In the genomic region with DNA sequence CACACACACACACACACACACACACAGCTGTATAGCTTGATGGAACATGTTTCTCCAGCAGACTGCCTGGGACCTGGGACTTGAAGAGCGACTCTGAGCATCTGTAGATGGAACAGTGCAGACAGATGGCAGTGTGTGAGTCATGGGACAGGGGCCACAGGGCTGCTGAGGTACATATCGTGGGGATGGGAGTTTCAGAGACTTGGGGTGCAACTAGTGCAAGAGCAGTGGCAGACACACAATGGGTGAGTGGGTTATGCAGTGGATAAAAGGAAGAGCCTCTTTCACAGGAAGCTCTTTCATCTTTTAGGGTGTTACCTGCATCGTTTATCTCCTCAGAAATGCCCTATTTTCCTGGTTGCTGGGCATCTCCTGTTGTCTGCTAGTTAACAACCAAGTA, we compare ENCODE assay signal across 29 mouse cellular contexts. TPM values are rescaled to one million over a fixed set of nuclear protein-coding genes. Genes with fewer than 3 reads are reported as not detected.
DNase-seq lines count a peak whose midpoint lies in the region; ATAC-seq and TF ChIP-seq lines count a peak whose summit lies in the region.
"Had no signal": no experiment of that assay in that cellular context is flagged by ENCODE, and none has a peak within 500 bp of the region (broad histone marks: within the 10 kb centered on the region; RNA-seq: fewer than 3 reads in every experiment).

No protein-coding gene starts in this region.

- TF ChIP-seq POLR2A in CH12.LX (IDR thresholded peaks at IDR 0.05; ENCODE audit: low read depth, low read length), result no peak
- no peak for TF ChIP-seq POLR2A in cerebellum, adult 2 months (IDR thresholded peaks at IDR 0.05; ENCODE audit: borderline replicate concordance, insufficient read depth, low read length)

- TF ChIP-seq CTCF in CH12.LX (conservative IDR thresholded peaks at IDR 0.05 in 1 of 2, IDR thresholded peaks at IDR 0.05 in 1 of 2; ENCODE audit: low read depth in 2 of 2, low read length in 2 of 2), result no peak
- no peak for TF ChIP-seq CTCF in cerebellum, adult 2 months (IDR thresholded peaks at IDR 0.05; ENCODE audit: borderline replicate concordance, insufficient read depth, low read depth, low read length)

- H3K27ac ChIP-seq in CH12.LX (ENCODE audit: insufficient read depth, low read depth), result 0 out of 2 replicates have a peak overlapping the region, but pooled peaks have one; percentile 2
- no peak overlapping the region for H3K27ac ChIP-seq in cerebellum, adult 2 months (ENCODE audit: insufficient read depth, low read length)
- H3K27ac ChIP-seq: embryonic facial prominence, embryonic 10.5 days; embryonic facial prominence, embryonic 15.5 days; forebrain, embryonic 12.5 days; heart, embryonic 15.5 days; hindbrain, embryonic 12.5 days; hindbrain, postnatal 0 days; limb, embryonic 13.5 days; lung, embryonic 15.5 days; midbrain, embryonic 13.5 days; stomach, embryonic 15.5 days had no signal

- ATAC-seq in inflammation-experienced regulatory T-cells, adult 6 months, result peak; percentile 53
- ATAC-seq in megakaryocyte, adult 5-6 weeks (ENCODE audit: poor library complexity, severe bottlenecking), result no peak
- ATAC-seq: forebrain, postnatal 0 days; hindbrain, postnatal 0 days; intestine, postnatal 0 days; midbrain, embryonic 13.5 days had no signal

- H3K9me3 ChIP-seq in CH12.LX (replicated peaks; ENCODE audit: low read length), result no peaks in the 10 kb centered on the region
- H3K9me3 ChIP-seq: embryonic facial prominence, embryonic 10.5 days; embryonic facial prominence, embryonic 15.5 days; forebrain, embryonic 12.5 days; heart, embryonic 15.5 days; hindbrain, embryonic 12.5 days; limb, embryonic 13.5 days; lung, embryonic 15.5 days; megakaryocyte, embryonic 14.5 days; midbrain, embryonic 13.5 days; stomach, embryonic 15.5 days had no signal

- H3K27me3 ChIP-seq in CH12.LX (replicated peaks), result no peaks in the 10 kb centered on the region
- H3K27me3 ChIP-seq in cerebellum, adult 2 months (ENCODE audit: control insufficient read depth, insufficient read depth, low read length), result no peaks in the 10 kb centered on the region
- H3K27me3 ChIP-seq: embryonic facial prominence, embryonic 15.5 days; forebrain, embryonic 12.5 days; heart, embryonic 15.5 days; hindbrain, embryonic 12.5 days; limb, embryonic 13.5 days; lung, embryonic 15.5 days; megakaryocyte, embryonic 14.5 days; midbrain, embryonic 13.5 days; stomach, embryonic 15.5 days had no signal

- H3K4me3 ChIP-seq in CH12.LX (replicated peaks in 1 of 3; ENCODE audit: low read depth in 2 of 3, low read length in 2 of 3, poor library complexity in 1 of 3), result no peak overlapping the region
- H3K4me3 ChIP-seq in cerebellum, adult 2 months (replicated peaks; ENCODE audit: insufficient read depth, low read depth, low read length), result no peak overlapping the region
- H3K4me3 ChIP-seq: embryonic facial prominence, embryonic 10.5 days; embryonic facial prominence, embryonic 15.5 days; forebrain, embryonic 12.5 days; heart, embryonic 15.5 days; hindbrain, embryonic 12.5 days; limb, embryonic 13.5 days; lung, embryonic 15.5 days; megakaryocyte, embryonic 14.5 days; midbrain, embryonic 13.5 days; stomach, embryonic 15.5 days had no signal

- H3K4me1 ChIP-seq in CH12.LX (ENCODE audit: control insufficient read depth in 1 of 2, insufficient read depth in 2 of 2), result peaks cover 21 to 60% of the 10 kb centered on the region in 2 experiments
- H3K4me1 ChIP-seq in cerebellum, adult 2 months (ENCODE audit: control insufficient read depth, insufficient read depth, low read length), result peaks cover 11% of the 10 kb centered on the region
- H3K4me1 ChIP-seq: embryonic facial prominence, embryonic 15.5 days; forebrain, embryonic 12.5 days; hindbrain, embryonic 12.5 days; lung, embryonic 15.5 days had no signal

- H3K9ac ChIP-seq in CH12.LX (ENCODE audit: insufficient read depth, low read depth), result no peak overlapping the region
- H3K9ac ChIP-seq: embryonic facial prominence, embryonic 15.5 days; forebrain, embryonic 12.5 days; forebrain, postnatal 0 days; heart, embryonic 15.5 days; hindbrain, embryonic 12.5 days; limb, embryonic 13.5 days; lung, embryonic 15.5 days; midbrain, embryonic 13.5 days; stomach, embryonic 15.5 days had no signal

- H3K4me2 ChIP-seq in CH12.LX (ENCODE audit: insufficient read depth, low read depth, poor library complexity, severe bottlenecking), result no peak overlapping the region
- H3K4me2 ChIP-seq: embryonic facial prominence, embryonic 15.5 days; forebrain, embryonic 12.5 days; heart, embryonic 15.5 days; hindbrain, embryonic 12.5 days; limb, embryonic 13.5 days; liver, embryonic 11.5 days; lung, embryonic 15.5 days; midbrain, embryonic 13.5 days; stomach, embryonic 15.5 days had no signal

- in situ Hi-C loops in CH12.LX (cut with MboI; ENCODE audit: low pct_ligation_motif_present, low pct_unique_long_range_greater_than_20kb, low sequenced_read_pairs), result no loop called here

- no peak for TF ChIP-seq RAD21 in CH12.LX (IDR thresholded peaks at IDR 0.05; ENCODE audit: low read depth, low read length)

- H3K36me3 ChIP-seq in CH12.LX (replicated peaks in 1 of 2; ENCODE audit: control insufficient read depth in 1 of 2, insufficient read depth in 1 of 2, low read length in 1 of 2), result peaks cover 75 to 97% of the 10 kb centered on the region in 2 experiments
- H3K36me3 ChIP-seq: embryonic facial prominence, embryonic 15.5 days had no signal

- peaks cover 83% of the 10 kb centered on the region for H3K79me2 ChIP-seq in CH12.LX (replicated peaks; ENCODE audit: control insufficient read depth, extremely low read depth, insufficient read depth, poor library complexity, severe bottlenecking)

- DNase-seq in CH12.LX (ENCODE audit: extremely low read depth), result no peak
- peak; percentile 53 for DNase-seq in thymus, postnatal 14 days
- DNase-seq in cerebellum, adult 2 months, result no peak
- no peak for DNase-seq in testis, postnatal 14 days (ENCODE audit: low spot score)
- DNase-seq: adrenal gland, adult 8-10 months; B cell, adult 2 months; cerebellum, adult 8-10 months; cerebellum, postnatal 25 days; forebrain, postnatal 0 days; heart, postnatal 36 days; kidney, postnatal 14 days; lung, postnatal 36 days; retina, postnatal 1 day; right cerebral cortex, postnatal 14 days had no signal

- dilution Hi-C loops in CH12.LX (cut with MboI; ENCODE audit: extremely low pct_ligation_motif_present, extremely low pct_unique_long_range_greater_than_20kb, low sequenced_read_pairs), result no loop called here

- TF ChIP-seq EP300 in CH12.LX (IDR thresholded peaks at IDR 0.05; ENCODE audit: low read length), result no peak

- WGBS in cerebellum, adult 2 months, result 65% methylated on average over 3 of the region's 3 CpGs

TF ChIP-seq in CH12.LX, 34 proteins besides CTCF, POLR2A, EP300 and RAD21:
- TF ChIP-seq MYC (IDR thresholded peaks at IDR 0.05; ENCODE audit: low read depth, low read length), result no peak

RNA-seq across cellular contexts. Expression of gene Hivep1, which starts 25.8 kb away (rescaled TPM):
- 18.5 and 24.9 TPM in 2 replicates for total RNA-seq in CH12.LX (2012; rRNA removed)
- 7.0 and 7.5 TPM in 2 replicates for total RNA-seq in CH12.LX (2014; rRNA removed)
- polyA plus RNA-seq in CH12.LX (2012; ENCODE audit: insufficient read length, low read depth), result 46.4 and 53.3 TPM in 2 replicates
- 10 to 100 TPM; 10.7 to 17.4 (median 10.7) TPM for polyA plus RNA-seq in inflammation-experienced regulatory T-cells, adult 6 months (2017; shearing (Covaris generic))
- 35.4 and 50.6 TPM in 2 replicates for total RNA-seq in megakaryocyte, adult 5-6 weeks (2015)
- total RNA-seq in megakaryocyte, adult 5-6 weeks (2017), result 8.0 and 16.3 TPM in 2 replicates
- polyA plus RNA-seq in cerebellum, adult 2 months (2012; rRNA removed), result 23.3 and 23.5 TPM in 2 replicates
